Mouse (Mus musculus) monocyte, adult 2 months (primary cell): Measurements from ENCODE around the gene Rgs21.

Experiments
- DNase-seq, 2 experiments: peaks; one replicate each; pipeline ENCODE4 v3.0.0; 2022; ENCODE audit warnings: low spot score in 2 of 2, low read depth in 1 of 2

Gene Rgs21

DNA sequence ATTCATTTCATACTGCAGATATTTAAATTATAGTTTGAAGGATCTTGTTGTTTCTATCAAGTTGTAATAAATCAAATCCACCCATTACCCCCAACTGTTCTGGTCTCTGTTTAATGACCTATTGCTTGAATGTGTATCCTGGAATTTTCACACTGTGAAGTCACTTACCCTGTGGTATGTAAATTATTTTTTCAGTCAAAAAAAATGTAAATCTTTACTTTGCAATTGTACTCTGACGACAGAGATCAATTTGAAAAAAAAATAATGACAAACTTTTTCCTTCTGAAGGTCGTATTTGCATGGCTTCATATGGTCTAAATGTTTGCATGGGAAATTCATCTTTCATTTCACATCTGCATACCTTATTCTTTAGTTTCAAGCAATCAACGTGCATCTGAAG lies at the start of gene Rgs21:
Rgs21 (minus strand) TSS at position 101 of the 400 bp plus-strand sequence.
- no peak for DNase-seq

GRCm38 (mm10) chr1:144604071-144604470 lies 36.6 kb upstream of the Rgs21 start:
- DNase-seq: no peak

GRCm38 (mm10) chr1:144602987-144603386 lies 35.5 kb upstream of the Rgs21 start:
- no peak for DNase-seq

- no peak for DNase-seq
Observed at GRCm38 (mm10) chr1:144579321-144579720, 11.9 kb upstream of the Rgs21 start.

- no peak for DNase-seq
Observed at GRCm38 (mm10) chr1:144572972-144573371, 5.5 kb upstream of the Rgs21 start.

DNA sequence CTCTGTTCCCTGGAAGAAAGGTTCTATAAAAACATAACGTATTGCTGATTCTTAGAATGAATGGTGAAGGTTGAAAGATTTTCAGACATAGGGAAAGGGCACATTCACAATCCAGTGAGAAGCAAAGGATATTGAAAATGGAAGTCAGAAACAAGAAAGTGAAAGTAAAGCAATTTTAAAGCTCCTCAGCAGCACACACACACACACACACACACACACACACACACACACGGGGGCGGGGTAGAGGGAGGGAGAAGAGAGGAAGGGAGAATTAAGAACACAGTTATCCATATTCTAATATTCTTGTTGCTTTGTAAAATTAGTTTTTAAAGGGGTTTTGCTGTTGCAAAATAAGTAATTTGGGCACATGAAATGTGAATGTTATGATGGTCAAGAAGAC lies 2.4 kb upstream of the Rgs21 start:
- DNase-seq: no peak

DNA sequence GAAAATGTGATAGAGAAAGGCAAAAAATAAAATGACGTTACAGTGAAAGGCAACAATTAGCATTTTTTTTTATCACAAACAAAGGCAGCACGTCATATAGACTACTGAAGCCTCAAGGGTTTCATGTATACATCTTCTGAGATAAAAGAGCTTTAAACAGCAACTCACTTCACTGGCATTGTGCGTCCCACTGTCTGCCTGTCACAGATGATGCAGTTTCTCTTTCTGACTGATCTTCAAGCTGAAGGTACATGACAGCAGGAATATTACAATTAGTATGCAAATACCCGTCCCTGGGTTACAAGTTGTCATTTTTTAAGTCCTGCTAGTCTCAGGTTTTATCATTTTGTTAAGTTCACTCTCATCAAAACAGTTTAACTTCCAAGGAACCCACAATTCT lies 22.3 kb downstream of the Rgs21 start:
- no peak for DNase-seq

DNA sequence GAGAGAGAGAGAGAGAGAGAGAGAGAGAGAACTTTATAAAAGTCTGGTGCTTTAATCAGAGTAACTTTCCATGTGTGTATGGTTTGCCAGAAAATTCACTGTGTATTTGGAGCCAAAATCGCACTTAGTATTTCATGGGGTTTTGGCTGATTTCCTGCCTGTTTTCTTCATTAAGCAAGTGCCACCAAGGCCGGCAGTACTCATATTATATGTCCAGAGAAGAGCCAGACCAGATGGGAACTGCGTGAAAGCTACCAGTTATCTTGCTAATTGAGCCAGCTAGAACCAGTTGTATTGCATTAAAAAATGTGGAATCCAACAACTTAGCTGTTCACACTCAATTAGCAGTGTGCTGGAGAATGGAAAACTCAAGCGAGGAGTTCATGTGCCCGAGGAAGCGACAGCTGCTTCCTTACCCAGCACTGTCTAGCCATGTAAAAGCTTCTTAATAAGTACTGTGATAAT lies 22.9 kb downstream of the Rgs21 start:
- DNase-seq: no peak

- no peak for DNase-seq
Observed at GRCm38 (mm10) chr1:144531746-144532145, 35.7 kb downstream of the Rgs21 start.

DNA sequence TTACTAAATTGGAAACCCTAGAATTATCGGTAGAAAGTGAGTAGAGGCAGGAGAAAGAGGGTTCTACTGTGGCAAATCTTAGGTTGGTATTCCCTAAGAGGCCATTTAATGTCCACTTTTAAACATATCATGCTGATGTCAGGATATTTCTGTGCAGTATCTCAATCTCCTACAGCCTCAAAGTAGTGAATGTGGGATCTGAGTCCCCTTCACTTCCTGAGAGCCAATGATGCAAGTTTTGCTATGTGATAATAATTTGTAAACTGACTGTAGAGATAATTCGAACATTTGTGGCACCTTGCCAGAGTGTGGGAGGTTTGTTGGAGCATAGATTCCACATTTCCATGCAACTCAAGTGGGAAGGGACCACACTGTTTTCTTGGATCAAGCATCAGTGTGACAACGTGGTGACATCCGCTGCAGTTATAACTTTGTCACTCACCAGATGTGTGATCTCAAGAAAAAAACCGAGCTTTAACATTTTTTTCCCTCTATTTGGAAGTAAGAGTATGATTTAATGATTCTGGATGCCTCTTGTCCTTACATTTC lies 49.5 kb downstream of the Rgs21 start:
- no peak for DNase-seq

GRCm38 (mm10) chr1:144502241-144502640 lies 65.2 kb downstream of the Rgs21 start:
- no peak for DNase-seq

DNA sequence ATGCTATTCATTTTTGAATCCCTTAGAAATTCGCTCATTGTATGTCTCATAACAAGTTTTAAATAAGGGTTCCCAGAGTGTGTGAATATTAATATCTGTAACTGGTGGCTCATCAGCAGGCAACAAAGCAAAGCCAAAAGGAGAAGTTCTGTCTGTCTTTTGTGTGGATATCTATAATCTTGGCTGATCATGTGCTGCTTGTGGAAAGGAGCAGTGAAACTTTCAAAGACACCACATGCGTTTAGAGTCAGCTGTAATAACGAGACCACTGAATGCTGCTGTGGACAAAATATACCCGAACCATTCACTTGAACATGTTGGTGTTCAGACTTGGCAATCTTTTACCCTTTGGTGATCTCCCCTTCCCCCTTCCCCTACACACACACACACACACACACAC lies 67.0 kb downstream of the Rgs21 start:
- no peak for DNase-seq

GRCm38 (mm10) chr1:144499719-144500118 lies 67.7 kb downstream of the Rgs21 start:
- DNase-seq: no peak

DNA sequence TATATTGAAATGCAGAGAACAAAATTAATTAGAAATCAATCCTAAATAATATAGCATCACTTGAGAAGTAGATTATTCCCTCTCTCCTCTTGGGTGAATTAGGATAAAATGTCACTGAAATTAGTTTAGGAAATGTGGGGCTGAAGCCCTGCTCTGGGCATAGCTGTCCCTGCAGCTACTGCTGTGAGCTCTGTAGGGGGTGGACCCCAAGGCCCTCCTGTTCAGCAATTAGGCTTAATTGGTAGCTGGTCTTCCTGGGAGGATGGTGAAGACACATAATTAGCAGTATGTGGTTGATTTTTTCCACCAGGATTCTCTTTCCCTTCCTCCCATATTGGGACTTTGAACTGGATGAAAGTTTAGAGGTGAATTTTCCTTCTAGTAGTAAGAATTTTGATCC lies 68.7 kb downstream of the Rgs21 start:
- no peak for DNase-seq

DNA sequence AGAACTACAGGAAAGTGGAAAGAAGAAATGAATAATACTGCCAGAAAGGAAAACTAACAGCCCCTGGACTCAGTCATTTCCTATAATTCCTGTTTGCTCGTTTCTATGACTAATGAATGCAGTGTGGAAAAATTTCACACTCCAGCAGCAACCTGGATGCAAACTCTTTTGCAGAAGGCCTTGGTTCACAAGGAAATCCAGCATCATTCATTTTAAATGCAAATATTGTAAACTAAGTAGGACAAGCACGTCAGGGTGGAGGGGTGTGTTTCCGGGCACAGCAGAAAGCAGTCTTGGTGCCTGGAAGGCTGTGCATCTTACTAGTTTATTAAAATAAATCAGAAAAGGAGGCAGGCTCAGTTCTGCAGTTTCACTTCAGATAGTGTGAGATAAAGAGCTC lies 69.4 kb downstream of the Rgs21 start:
- no peak for DNase-seq

DNA sequence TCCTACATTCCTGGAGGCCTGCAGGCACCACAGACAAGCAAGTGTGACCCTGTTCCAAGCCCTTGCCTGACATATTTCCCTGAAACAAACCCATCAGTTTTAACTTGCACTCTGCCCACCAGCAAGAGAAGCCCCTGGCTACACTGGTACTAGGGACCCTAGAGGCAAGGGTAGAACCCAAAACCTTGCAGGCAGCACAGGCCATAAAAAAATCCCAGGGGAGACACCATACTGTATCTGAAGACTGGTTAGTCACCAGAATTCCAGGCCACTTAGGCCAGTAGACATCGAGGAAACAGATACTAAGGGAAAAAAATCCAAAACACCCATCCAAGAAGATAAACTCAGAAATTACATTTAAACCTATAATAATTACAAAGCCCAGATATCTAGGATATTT lies 74.1 kb downstream of the Rgs21 start:
- DNase-seq: no peak

- no peak for DNase-seq
Observed at GRCm38 (mm10) chr1:144488223-144488835, 79.1 kb downstream of the Rgs21 start.
